In the genomic region with DNA sequence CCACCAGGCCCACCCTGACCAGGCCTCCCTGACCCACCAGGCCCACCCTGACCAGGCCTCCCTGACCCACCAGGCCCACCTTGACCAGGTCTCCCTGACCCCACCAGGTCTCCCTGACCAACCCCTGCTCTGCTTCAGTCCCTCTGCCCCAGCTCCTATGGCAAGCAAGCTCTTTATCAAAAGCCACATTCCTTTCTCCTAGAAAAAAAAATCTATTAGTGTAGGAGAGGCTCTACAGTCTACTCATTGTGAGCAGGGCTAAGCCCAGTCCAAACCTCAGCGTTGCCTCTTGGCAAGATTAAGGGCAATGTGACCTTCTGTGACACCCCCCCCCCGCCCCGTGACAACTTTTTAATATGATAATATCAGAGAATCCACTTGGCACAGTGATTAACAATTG, we compare ENCODE assay signal across 25 mouse cellular contexts.
"Had no signal": no experiment of that assay in that cellular context is flagged by ENCODE, and none has a peak within 500 bp of the region (broad histone marks: within the 10 kb centered on the region; RNA-seq: fewer than 3 reads in every experiment).

No protein-coding gene starts in this region.

- H3K27ac ChIP-seq: gastrocnemius, adult 2 months; hindbrain, embryonic 10.5 days; hindbrain, embryonic 12.5 days; hindbrain, embryonic 14.5 days; intestine, embryonic 15.5 days; layer of hippocampus, adult 2 months; left cerebral cortex, adult 2 months; limb, embryonic 10.5 days; limb, embryonic 12.5 days; liver, embryonic 13.5 days had no signal

- ATAC-seq: forebrain, embryonic 16.5 days; hindbrain, embryonic 16.5 days; inflammation-experienced regulatory T-cells, adult 6 months; intestine, embryonic 15.5 days; intestine, postnatal 0 days had no signal

- H3K4me1 ChIP-seq: hindbrain, embryonic 10.5 days; hindbrain, embryonic 12.5 days; intestine, embryonic 15.5 days had no signal

- H3K4me3 ChIP-seq: gastrocnemius, adult 2 months; hindbrain, embryonic 10.5 days; hindbrain, embryonic 12.5 days; intestine, embryonic 15.5 days; layer of hippocampus, adult 2 months; left cerebral cortex, adult 2 months; limb, embryonic 10.5 days; limb, embryonic 12.5 days; liver, embryonic 13.5 days had no signal

- DNase-seq: gastrocnemius, adult 2 months; gastrocnemius, postnatal 10 days; gastrocnemius, postnatal 25 days; heart, postnatal 14 days; heart, postnatal 4 days; kidney, adult 18-20 months; kidney, adult 8-10 months; kidney, postnatal 10 days; kidney, postnatal 25 days; kidney, postnatal 4 days; liver; liver, embryonic 13.5 days had no signal

- H3K36me3 ChIP-seq: hindbrain, embryonic 10.5 days; hindbrain, embryonic 12.5 days; intestine, embryonic 15.5 days; limb, embryonic 10.5 days; limb, embryonic 12.5 days; liver, embryonic 13.5 days had no signal

- H3K9ac ChIP-seq: hindbrain, embryonic 12.5 days; hindbrain, embryonic 14.5 days; intestine, embryonic 15.5 days; limb, embryonic 12.5 days; liver, embryonic 13.5 days had no signal

- H3K27me3 ChIP-seq: hindbrain, embryonic 12.5 days; intestine, embryonic 15.5 days; limb, embryonic 12.5 days; liver, embryonic 13.5 days had no signal

- H3K9me3 ChIP-seq: hindbrain, embryonic 10.5 days; hindbrain, embryonic 12.5 days; intestine, embryonic 15.5 days; limb, embryonic 10.5 days; limb, embryonic 12.5 days; liver, embryonic 13.5 days had no signal

- H3K4me2 ChIP-seq: hindbrain, embryonic 12.5 days; hindbrain, embryonic 14.5 days; intestine, embryonic 15.5 days; limb, embryonic 12.5 days; liver, embryonic 11.5 days; liver, embryonic 13.5 days had no signal
